ENCODE assay signal across 27 mouse cellular contexts in the genomic region with DNA sequence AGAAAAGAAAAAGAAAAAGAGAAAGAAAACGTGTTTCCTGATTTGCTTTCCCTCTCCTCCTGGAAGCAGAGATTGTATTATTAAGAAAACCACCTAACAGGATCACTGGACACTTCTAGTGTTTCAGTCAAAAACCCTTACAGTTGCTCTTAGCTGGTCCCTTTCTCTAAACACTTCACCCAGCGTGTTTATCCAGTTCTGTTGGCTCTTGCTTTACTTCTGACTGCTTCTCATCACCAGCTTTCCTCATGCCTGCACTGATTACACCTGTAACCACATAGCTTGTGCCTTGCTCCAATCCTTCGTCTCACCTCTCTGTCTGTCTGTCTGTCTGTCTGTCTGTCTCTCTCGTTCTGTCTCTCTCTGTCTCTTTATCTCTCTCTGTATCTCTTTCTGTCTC. TPM values are rescaled to one million over a fixed set of nuclear protein-coding genes. Genes with fewer than 3 reads are reported as not detected.
DNase-seq lines count a peak whose midpoint lies in the region; ATAC-seq lines count a peak whose summit lies in the region.
"Had no signal": no experiment of that assay in that cellular context is flagged by ENCODE, and none has a peak within 500 bp of the region (broad histone marks: within the 10 kb centered on the region; RNA-seq: fewer than 3 reads in every experiment).

No protein-coding gene starts in this region.

- H3K4me3 ChIP-seq in lung, embryonic 16.5 days (ENCODE audit: low read length), result no peak overlapping the region
- H3K4me3 ChIP-seq in macrophage (ENCODE audit: inconsistent target), result no peak overlapping the region
- H3K4me3 ChIP-seq: embryonic facial prominence, embryonic 10.5 days; embryonic facial prominence, embryonic 13.5 days; erythroblast, embryonic 14.5 days; forebrain, embryonic 12.5 days; forebrain, embryonic 15.5 days; heart, embryonic 12.5 days; heart, embryonic 15.5 days; hindbrain, embryonic 10.5 days; hindbrain, embryonic 13.5 days had no signal

- WGBS in lung, embryonic 16.5 days, result 54% methylated on average over 4 of the region's 4 CpGs
- 96% methylated on average over 4 of the region's 4 CpGs for WGBS in macrophage (ENCODE audit: missing documents)

- no peak overlapping the region for H3K4me2 ChIP-seq in lung, embryonic 16.5 days (ENCODE audit: low read depth, low read length)
- H3K4me2 ChIP-seq: embryonic facial prominence, embryonic 13.5 days; forebrain, embryonic 12.5 days; forebrain, embryonic 15.5 days; heart, embryonic 12.5 days; heart, embryonic 15.5 days; hindbrain, embryonic 13.5 days had no signal

- peak; percentile 53 for ATAC-seq in lung, embryonic 16.5 days (ENCODE audit: low read depth)
- ATAC-seq: forebrain, embryonic 15.5 days; hindbrain, embryonic 16.5 days had no signal

- no peak overlapping the region for H3K9ac ChIP-seq in lung, embryonic 16.5 days (ENCODE audit: low read length)
- H3K9ac ChIP-seq: embryonic facial prominence, embryonic 13.5 days; forebrain, embryonic 12.5 days; forebrain, embryonic 15.5 days; heart, embryonic 12.5 days; heart, embryonic 15.5 days; hindbrain, embryonic 13.5 days had no signal

- no peak overlapping the region for H3K27ac ChIP-seq in lung, embryonic 16.5 days (ENCODE audit: low read length)
- H3K27ac ChIP-seq in macrophage, result peak overlapping the region; percentile 70
- H3K27ac ChIP-seq: embryonic facial prominence, embryonic 10.5 days; embryonic facial prominence, embryonic 13.5 days; forebrain, embryonic 12.5 days; forebrain, embryonic 15.5 days; heart, embryonic 15.5 days; hindbrain, embryonic 10.5 days; hindbrain, embryonic 13.5 days had no signal

- H3K79me2 ChIP-seq in macrophage (ENCODE audit: inconsistent target), result no peaks in the 10 kb centered on the region

- no peaks in the 10 kb centered on the region for H3K4me1 ChIP-seq in lung, embryonic 16.5 days (replicated peaks; ENCODE audit: control insufficient read depth, insufficient read depth, low read length)
- H3K4me1 ChIP-seq: forebrain, embryonic 12.5 days; forebrain, embryonic 15.5 days; heart, embryonic 12.5 days; heart, embryonic 15.5 days; hindbrain, embryonic 10.5 days; hindbrain, embryonic 13.5 days had no signal

- H3K27me3 ChIP-seq in lung, embryonic 16.5 days (ENCODE audit: control insufficient read depth, insufficient read depth, low read depth, low read length), result no peaks in the 10 kb centered on the region
- H3K27me3 ChIP-seq: embryonic facial prominence, embryonic 13.5 days; forebrain, embryonic 12.5 days; forebrain, embryonic 15.5 days; heart, embryonic 12.5 days; heart, embryonic 15.5 days; hindbrain, embryonic 13.5 days had no signal

- no peak for DNase-seq in lung, postnatal 4 days
- DNase-seq in lung, postnatal 36 days, result peak; percentile 23
- DNase-seq in lung, postnatal 10 days, result no peak
- DNase-seq in layer of hippocampus, postnatal 25 days (ENCODE audit: extremely low spot score in 1 of 2, low spot score in 1 of 2), result no peak
- DNase-seq: adrenal gland, adult 8-10 months; adrenal gland, postnatal 25 days; B cell, adult 2 months; cerebellum, adult 11-12 months; cerebellum, adult 8-10 months; cerebellum, postnatal 10 days; cerebellum, postnatal 36 days; embryo, embryonic 11 days; gastrocnemius, postnatal 25 days; heart, postnatal 10 days had no signal

- H3K36me3 ChIP-seq in lung, embryonic 16.5 days (ENCODE audit: control insufficient read depth, insufficient read depth, low read length), result no peaks in the 10 kb centered on the region
- no peaks in the 10 kb centered on the region for H3K36me3 ChIP-seq in macrophage (ENCODE audit: inconsistent target)
- H3K36me3 ChIP-seq: embryonic facial prominence, embryonic 10.5 days; embryonic facial prominence, embryonic 13.5 days; forebrain, embryonic 12.5 days; forebrain, embryonic 15.5 days; heart, embryonic 12.5 days; heart, embryonic 15.5 days; hindbrain, embryonic 10.5 days; hindbrain, embryonic 13.5 days had no signal

- no peaks in the 10 kb centered on the region for H3K9me3 ChIP-seq in lung, embryonic 16.5 days (ENCODE audit: control insufficient read depth, low read length)
- H3K9me3 ChIP-seq: embryonic facial prominence, embryonic 10.5 days; embryonic facial prominence, embryonic 13.5 days; forebrain, embryonic 12.5 days; forebrain, embryonic 15.5 days; heart, embryonic 12.5 days; heart, embryonic 15.5 days; hindbrain, embryonic 10.5 days; hindbrain, embryonic 13.5 days had no signal

RNA-seq across cellular contexts. Expression of a gene that starts 25.9 kb away (rescaled TPM):
- polyA plus RNA-seq in lung, embryonic 16.5 days (2015; fragmentation: Nextera tagmentation; extraction: Ambion mirVana), result 33.7 and 40.6 TPM in 2 replicates
- total RNA-seq in macrophage (2018; cell fraction: chromatin; rRNA removed), result 1,000 to 10,000 TPM in 14 of 26 experiments, 100 to 1,000 TPM in 12; 285 to 3,101 (median 1,062) TPM
- 100 to 1,000 TPM; 111 to 442 (median 285) TPM for total RNA-seq in macrophage (2018; cell fraction: cytosol; rRNA removed)
- total RNA-seq in macrophage (2018; cell fraction: nucleus; rRNA removed), result 1,000 to 10,000 TPM in 10 of 26 experiments, 100 to 1,000 TPM in 16; 193 to 2,686 (median 693) TPM
- 220 to 1,182 TPM (median 506 TPM) in 3 replicates for polyA plus RNA-seq in macrophage (2018)
- total RNA-seq in layer of hippocampus, postnatal 25 days (2021), result 10 to 100 TPM; 10.7 to 14.1 TPM
- total RNA-seq: MEL had no signal
- polyA plus RNA-seq: erythroblast, embryonic 14.5 days had no signal
